Mouse (Mus musculus) embryonic fibroblast, embryonic 13.5 days (primary cell): ENCODE data around the gene 1810046K07Rik. TPM values are rescaled to one million over a fixed set of nuclear protein-coding genes. Genes with fewer than 3 reads are reported as not detected.

Source experiments
- H3K27ac ChIP-seq: 2 replicates; pipeline ENCODE4 v1.5.1; 2012; ENCODE audit warnings: low read length, control low read depth, inconsistent platforms; ENCODE audit not compliant: insufficient read depth
- H3K4me1 ChIP-seq: 2 replicates; pipeline ENCODE4 v1.6.1; 2011; ENCODE audit warnings: low read length; ENCODE audit not compliant: control insufficient read depth, insufficient read depth
- H3K4me3 ChIP-seq: 2 replicates; pipeline ENCODE4 v1.5.1; 2011; ENCODE audit warnings: mild to moderate bottlenecking, control low read depth, low read length; ENCODE audit not compliant: insufficient read depth
- CTCF ChIP-seq: IDR thresholded peaks from 2 replicates; pipeline ENCODE4 v1.5.1; 2011; ENCODE audit warnings: mild to moderate bottlenecking, control low read depth, low read length, moderate library complexity, borderline replicate concordance; ENCODE audit not compliant: insufficient read depth
- POLR2A ChIP-seq: IDR thresholded peaks from 2 replicates; pipeline ENCODE4 v1.6.1; 2011; ENCODE audit warnings: low read depth, mild to moderate bottlenecking, control low read depth, low read length, moderate library complexity
- polyA plus RNA-seq: library from polyadenylated mRNA; stranded (reverse); fragments of >200 nt; gene quantifications from 2 replicates; pipeline ENCODE4 v1.2.4, GENCODE M21; 2011; ENCODE audit warnings: low read depth; ENCODE audit not compliant: missing spikeins, insufficient read length

The 1810046K07Rik gene
- polyA plus RNA-seq, 1 experiment = not detected

- TF ChIP-seq CTCF (no peak), POLR2A (no peak)
- Histone ChIP-seq H3K4me3 (no peak overlapping the region), H3K27ac (no peak overlapping the region), H3K4me1 (no peaks in the 10 kb centered on the region)
Observed at GRCm38 (mm10) chr9:51305146-51305545, 23.6 kb downstream of the 1810046K07Rik start.

GRCm38 (mm10) chr9:51303980-51304379, 24.7 kb downstream of the 1810046K07Rik start:
- TF ChIP-seq POLR2A (no peak), CTCF (no peak)
- Histone ChIP-seq H3K4me3 (no peak overlapping the region), H3K27ac (no peak overlapping the region), H3K4me1 (no peaks in the 10 kb centered on the region)

GRCm38 (mm10) chr9:51293541-51293940, 35.2 kb downstream of the 1810046K07Rik start:
- TF ChIP-seq CTCF (no peak), POLR2A (no peak)
- H3K4me3 ChIP-seq = no peak overlapping the region
- peaks cover 3% of the 10 kb centered on the region for H3K4me1 ChIP-seq
- H3K27ac ChIP-seq = peak overlapping the region; percentile 55

- Histone ChIP-seq H3K27ac (peak overlapping the region; percentile 55), H3K4me3 (no peak overlapping the region), H3K4me1 (peaks cover 3% of the 10 kb centered on the region)
- TF ChIP-seq POLR2A (no peak), CTCF (peak; percentile 8; the same call in 1 of the 2 replicates)
Observed at GRCm38 (mm10) chr9:51292674-51293073, 36.0 kb downstream of the 1810046K07Rik start.

GRCm38 (mm10) chr9:51290980-51291379, 37.7 kb downstream of the 1810046K07Rik start:
- TF ChIP-seq POLR2A (no peak), CTCF (no peak)
- H3K4me3 ChIP-seq = no peak overlapping the region
- peaks cover 6% of the 10 kb centered on the region for H3K4me1 ChIP-seq
- no peak overlapping the region for H3K27ac ChIP-seq

- H3K4me1 ChIP-seq = peaks cover 3% of the 10 kb centered on the region; the same call in 1 of the 2 replicates
- H3K4me3 ChIP-seq = no peak overlapping the region
- TF ChIP-seq CTCF (no peak), POLR2A (no peak)
- H3K27ac ChIP-seq = no peak overlapping the region
Observed at GRCm38 (mm10) chr9:51286079-51286478, 42.6 kb downstream of the 1810046K07Rik start.

GRCm38 (mm10) chr9:51278500-51279381, 50.0 kb downstream of the 1810046K07Rik start, which contains the start of gene Colca2:
Colca2 (minus strand) TSS chr9:51278569.
- TF ChIP-seq CTCF (no peak), POLR2A (peak; percentile 57; the same call in 1 of the 2 replicates)
- Histone ChIP-seq H3K4me3 (peak within 1 kb of the TSS; percentile 57), H3K4me1 (no peaks in the 10 kb centered on the region), H3K27ac (no peak within 1 kb of the TSS; the same call in 1 of the 2 replicates)

- H3K4me1 ChIP-seq = no peaks in the 10 kb centered on the region
- peak overlapping the region; percentile 57 for H3K4me3 ChIP-seq
- no peak overlapping the region; the same call in 1 of the 2 replicates for H3K27ac ChIP-seq
- TF ChIP-seq CTCF (no peak), POLR2A (no peak)
Observed at GRCm38 (mm10) chr9:51277834-51278498, 50.8 kb downstream of the 1810046K07Rik start.

- TF ChIP-seq POLR2A (no peak), CTCF (no peak)
Observed at GRCm38 (mm10) chr9:51274678-51275077, 54.0 kb downstream of the 1810046K07Rik start.

GRCm38 (mm10) chr9:51273581-51274154, 55.0 kb downstream of the 1810046K07Rik start:
- no peaks in the 10 kb centered on the region for H3K4me1 ChIP-seq
- no peak overlapping the region for H3K27ac ChIP-seq
- TF ChIP-seq POLR2A (no peak), CTCF (no peak)
- no peak overlapping the region for H3K4me3 ChIP-seq

More at GRCm38 (mm10) chr9:51274678-51275077, 54.0 kb downstream of the 1810046K07Rik start:
- Histone ChIP-seq H3K4me1 (no peaks in the 10 kb centered on the region), H3K4me3 (no peak overlapping the region), H3K27ac (no peak overlapping the region)
